Mouse (Mus musculus) bone marrow macrophage, adult 2 months (primary cell): ENCODE data around the gene Megf11.

Experiments used
- CTCF ChIP-seq: IDR thresholded peaks from 2 replicates; pipeline ENCODE4 v1.5.1; 2012; ENCODE audit warnings: low read depth, mild to moderate bottlenecking, low read length, moderate library complexity
- POLR2A ChIP-seq: IDR thresholded peaks from 2 replicates; pipeline ENCODE4 v1.6.1; 2012; ENCODE audit warnings: mild to moderate bottlenecking, low read depth, low read length, borderline replicate concordance

DNA sequence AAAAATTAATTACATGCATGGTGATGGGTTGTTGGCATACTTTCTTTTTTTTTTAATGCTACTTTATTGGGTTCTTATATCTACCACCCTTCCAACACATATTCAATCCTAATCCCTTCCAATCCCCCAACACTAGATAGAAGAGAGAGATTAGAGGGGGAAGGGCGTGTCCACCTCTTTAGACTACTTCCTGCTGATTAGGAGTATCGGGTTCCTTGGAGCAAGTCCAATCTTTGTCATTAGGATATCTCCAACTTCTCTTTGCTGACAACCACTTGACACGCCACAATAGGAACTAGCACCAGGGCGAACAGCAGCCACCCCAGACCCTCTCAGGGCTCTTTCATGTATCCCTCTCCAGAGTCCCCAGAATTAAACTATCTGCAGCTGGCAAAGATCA lies 266.3 kb downstream of the Megf11 start:
- no peak for TF ChIP-seq CTCF
- no peak for TF ChIP-seq POLR2A
